Mouse (Mus musculus) megakaryocyte, embryonic 14.5 days (primary cell): Measurements from ENCODE around the gene Pck2. TPM values are rescaled to one million over a fixed set of nuclear protein-coding genes. Genes with fewer than 3 reads are reported as not detected.

Experiments used
- H3K27me3 ChIP-seq: replicated peaks from 2 replicates; pipeline ENCODE3; 2012; ENCODE audit warnings: inconsistent platforms
- H3K36me3 ChIP-seq: replicated peaks from 2 replicates; pipeline ENCODE3; 2012; ENCODE audit warnings: low read length, inconsistent platforms, mixed read lengths
- H3K4me1 ChIP-seq: 2 replicates; pipeline ENCODE4 v1.6.1; 2012; ENCODE audit warnings: inconsistent platforms
- H3K4me3 ChIP-seq: replicated peaks from 2 replicates; pipeline ENCODE3; 2012; ENCODE audit warnings: moderate library complexity, mild to moderate bottlenecking, inconsistent platforms
- H3K9me3 ChIP-seq: 2 replicates; pipeline ENCODE4 v1.6.1; 2012; ENCODE audit warnings: inconsistent platforms
- FLI1 ChIP-seq: IDR thresholded peaks from 2 replicates; pipeline ENCODE4 v1.6.1; 2012; ENCODE audit warnings: low read length, inconsistent platforms, mixed read lengths
- GATA1 ChIP-seq: IDR thresholded peaks from 3 replicates; pipeline ENCODE4 v1.6.1; 2012; ENCODE audit warnings: mixed read lengths, low read length, inconsistent platforms, borderline replicate concordance
- polyA plus RNA-seq: library from polyadenylated mRNA; stranded (reverse); fragments of >175 nt; gene quantifications from 2 replicates; pipeline ENCODE4 v1.2.3, GENCODE M21; 2012; ENCODE audit warnings: low replicate concordance; ENCODE audit not compliant: insufficient read depth

Pck2 gene
- polyA plus RNA-seq, 1 experiment = 50.7 TPM

DNA sequence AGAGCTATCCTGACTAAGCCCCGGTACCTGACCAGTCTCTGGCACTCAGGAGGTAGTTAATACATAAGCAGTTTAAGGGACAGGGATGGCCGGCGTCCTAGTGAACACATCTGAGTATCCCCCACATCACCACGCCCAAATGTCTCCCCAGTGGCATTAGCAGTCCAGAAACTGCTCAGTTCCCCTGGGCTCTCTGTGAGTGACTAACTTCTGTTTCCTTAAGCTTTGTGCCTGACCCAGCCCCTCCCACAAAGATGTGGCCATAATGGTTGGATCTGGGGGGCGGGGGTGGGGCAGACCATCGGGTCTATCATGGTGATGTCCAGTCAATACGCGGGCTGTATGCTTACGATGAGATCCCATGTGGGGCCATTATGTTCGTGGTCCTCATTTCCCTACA, 30.5 kb upstream of the Pck2 start:
- TF ChIP-seq GATA1 (no peak), FLI1 (no peak)
- peaks cover 90% of the 10 kb centered on the region for H3K27me3 ChIP-seq
- H3K4me3 ChIP-seq = no peak overlapping the region
- no peaks in the 10 kb centered on the region for H3K36me3 ChIP-seq
- H3K9me3 ChIP-seq = no peaks in the 10 kb centered on the region
- peaks cover 10% of the 10 kb centered on the region for H3K4me1 ChIP-seq

DNA sequence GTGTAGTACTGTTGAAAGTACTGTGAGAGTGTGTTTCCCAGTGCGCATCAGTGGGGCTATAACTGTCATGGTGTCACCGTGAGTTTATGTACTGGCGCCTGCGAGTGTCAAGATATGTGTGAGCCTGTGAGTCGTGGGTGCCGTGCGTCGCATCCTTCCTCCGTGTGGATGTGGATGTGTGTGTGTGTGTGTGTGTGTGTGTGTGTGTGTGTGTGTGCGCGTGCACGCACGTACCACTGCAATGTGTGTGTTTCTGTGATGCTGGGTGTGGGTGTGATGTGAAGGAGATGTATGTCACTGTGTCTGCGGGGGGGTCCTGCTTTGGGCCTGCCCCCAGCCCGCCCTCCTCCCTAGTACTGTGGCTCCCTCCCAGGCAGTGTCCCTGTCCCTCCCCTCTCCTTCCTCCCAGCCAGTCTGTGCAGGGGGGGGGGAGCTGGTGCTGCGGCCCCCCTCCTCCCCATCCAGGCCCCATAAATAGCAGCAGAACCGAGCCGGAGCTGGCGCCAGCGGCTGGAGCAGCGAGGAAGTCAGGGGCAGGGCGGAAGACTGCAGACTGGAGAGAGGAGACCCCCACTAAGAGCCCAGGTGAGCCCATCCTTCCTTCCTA, 29.8 kb upstream of the Pck2 start, which contains the start of gene Cpne6:
Cpne6 (plus strand) TSS at position 321 of the 607 bp plus-strand sequence.
- H3K27me3 ChIP-seq = peaks cover 91% of the 10 kb centered on the region
- H3K4me1 ChIP-seq = peaks cover 10% of the 10 kb centered on the region
- H3K36me3 ChIP-seq = no peaks in the 10 kb centered on the region
- H3K4me3 ChIP-seq = no peak within 1 kb of the TSS
- TF ChIP-seq GATA1 (no peak), FLI1 (no peak)
- H3K9me3 ChIP-seq = no peaks in the 10 kb centered on the region

DNA sequence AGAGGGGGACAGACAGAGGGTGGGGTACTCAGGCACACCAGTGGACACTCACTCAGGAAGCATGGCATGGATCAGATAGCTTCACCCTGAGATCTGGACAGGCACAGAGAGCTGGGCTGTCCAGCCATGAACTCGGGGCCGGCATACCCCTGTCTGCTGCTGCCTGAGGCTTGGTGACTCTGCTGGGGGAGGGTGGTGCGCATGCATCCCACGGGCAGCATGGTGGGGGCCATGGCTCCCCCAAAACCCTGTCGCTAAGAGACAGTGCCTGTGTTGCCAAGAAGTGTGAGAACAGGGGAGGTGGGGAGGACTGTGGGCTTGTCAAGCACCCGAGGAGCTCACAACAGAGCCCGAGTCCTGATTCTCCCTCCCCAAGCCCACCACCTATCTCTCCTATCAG, 29.0 kb upstream of the Pck2 start:
- no peak for TF ChIP-seq GATA1
- TF ChIP-seq FLI1 = no peak
- H3K36me3 ChIP-seq = no peaks in the 10 kb centered on the region
- H3K4me3 ChIP-seq = no peak overlapping the region
- no peaks in the 10 kb centered on the region for H3K9me3 ChIP-seq
- peaks cover 10% of the 10 kb centered on the region for H3K4me1 ChIP-seq
- H3K27me3 ChIP-seq = peaks cover 93% of the 10 kb centered on the region

DNA sequence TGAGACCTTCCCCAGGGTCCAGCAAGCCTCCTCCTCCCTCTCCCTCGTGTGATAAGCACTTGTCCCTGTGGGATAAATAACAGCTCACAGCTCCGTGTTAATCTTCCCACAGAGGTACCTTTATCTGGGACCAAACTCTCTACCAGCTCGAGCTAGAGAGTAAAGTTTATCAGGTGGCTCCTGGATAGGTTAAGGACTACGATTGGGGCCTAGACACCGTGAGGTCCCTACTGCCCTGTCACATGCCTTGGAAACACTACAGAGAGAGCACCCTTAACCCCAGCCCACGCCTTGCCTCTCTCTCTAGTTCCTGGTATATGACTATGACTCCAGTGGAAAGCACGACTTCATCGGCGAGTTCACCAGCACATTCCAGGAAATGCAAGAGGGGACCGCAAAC, 26.1 kb upstream of the Pck2 start:
- no peaks in the 10 kb centered on the region for H3K9me3 ChIP-seq
- peaks cover 10% of the 10 kb centered on the region for H3K4me1 ChIP-seq
- H3K36me3 ChIP-seq = no peaks in the 10 kb centered on the region
- no peak overlapping the region for H3K4me3 ChIP-seq
- TF ChIP-seq GATA1 (no peak), FLI1 (no peak)
- peaks cover 95% of the 10 kb centered on the region for H3K27me3 ChIP-seq

DNA sequence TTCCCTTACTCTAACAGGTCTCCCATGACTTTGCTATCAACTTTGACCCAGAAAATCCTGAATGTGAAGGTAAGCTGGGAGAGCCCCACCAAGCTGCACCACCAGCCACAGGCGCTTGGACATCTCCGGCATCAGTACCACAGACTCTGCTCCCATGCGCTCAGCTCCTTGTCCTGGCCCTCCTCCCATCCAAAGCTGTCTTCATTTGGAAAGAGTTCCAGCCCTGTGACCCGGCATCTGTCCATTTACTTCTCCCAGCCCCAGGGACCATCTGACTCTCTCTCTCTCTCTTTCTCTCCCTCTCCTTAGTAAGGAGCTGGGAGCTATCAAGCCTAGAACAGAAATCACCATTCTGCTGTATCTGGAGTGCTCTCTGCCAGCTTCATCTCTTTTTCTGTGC, 24.2 kb upstream of the Pck2 start:
- Histone ChIP-seq H3K27me3 (peaks cover 95% of the 10 kb centered on the region), H3K36me3 (no peaks in the 10 kb centered on the region)

DNA sequence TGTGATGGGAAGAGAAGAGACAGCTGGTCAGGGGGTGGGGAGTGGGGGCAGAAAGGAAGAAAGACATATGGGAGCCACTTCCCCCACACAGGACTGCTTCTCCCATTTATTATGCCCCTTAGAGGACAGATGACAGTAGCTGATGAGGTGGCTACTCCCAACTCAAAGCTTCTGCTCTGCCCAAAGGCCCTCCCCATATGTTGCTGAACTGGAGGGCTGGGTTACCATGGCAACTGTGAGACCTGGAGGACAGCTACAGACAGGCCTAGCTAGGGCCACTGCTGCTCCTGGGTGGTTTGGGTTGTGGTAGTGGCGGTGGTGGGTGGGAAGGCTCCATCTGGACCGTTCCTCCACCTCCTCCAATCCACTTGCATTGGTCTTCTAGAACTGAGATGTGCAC, 21.2 kb upstream of the Pck2 start:
- no peaks in the 10 kb centered on the region for H3K9me3 ChIP-seq
- H3K4me3 ChIP-seq = no peak overlapping the region
- H3K4me1 ChIP-seq = peaks cover 14% of the 10 kb centered on the region
- no peaks in the 10 kb centered on the region for H3K36me3 ChIP-seq
- TF ChIP-seq FLI1 (no peak), GATA1 (no peak)
- peaks cover 94% of the 10 kb centered on the region for H3K27me3 ChIP-seq

More for the DNA sequence above, 24.2 kb upstream of the Pck2 start:
- Histone ChIP-seq H3K4me1 (peaks cover 16% of the 10 kb centered on the region), H3K9me3 (no peaks in the 10 kb centered on the region), H3K4me3 (no peak overlapping the region)
- TF ChIP-seq FLI1 (no peak), GATA1 (no peak)

DNA sequence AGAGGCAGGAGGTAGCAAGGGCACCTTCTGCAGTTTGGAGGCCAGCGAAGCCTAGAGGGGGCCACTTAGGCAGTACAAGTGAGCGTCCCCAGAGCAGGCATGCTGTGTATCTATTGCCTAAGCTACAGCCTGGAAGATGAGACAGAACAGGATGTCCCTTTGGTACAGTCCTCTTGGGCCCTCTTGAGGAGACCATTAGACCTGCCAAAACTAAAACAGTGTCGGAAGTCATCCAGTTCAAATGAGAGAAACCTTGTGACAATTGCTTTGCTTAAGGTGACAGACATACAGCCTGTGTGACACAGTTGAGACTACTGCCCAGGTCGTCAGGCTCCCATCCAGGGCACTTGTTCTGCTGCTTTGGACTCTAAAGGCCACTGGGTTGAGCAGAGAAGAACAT, 20.5 kb upstream of the Pck2 start:
- Histone ChIP-seq H3K27me3 (peaks cover 95% of the 10 kb centered on the region), H3K4me1 (peaks cover 11% of the 10 kb centered on the region), H3K9me3 (no peaks in the 10 kb centered on the region), H3K4me3 (no peak overlapping the region), H3K36me3 (no peaks in the 10 kb centered on the region)
- no peak for TF ChIP-seq FLI1
- TF ChIP-seq GATA1 = no peak

DNA sequence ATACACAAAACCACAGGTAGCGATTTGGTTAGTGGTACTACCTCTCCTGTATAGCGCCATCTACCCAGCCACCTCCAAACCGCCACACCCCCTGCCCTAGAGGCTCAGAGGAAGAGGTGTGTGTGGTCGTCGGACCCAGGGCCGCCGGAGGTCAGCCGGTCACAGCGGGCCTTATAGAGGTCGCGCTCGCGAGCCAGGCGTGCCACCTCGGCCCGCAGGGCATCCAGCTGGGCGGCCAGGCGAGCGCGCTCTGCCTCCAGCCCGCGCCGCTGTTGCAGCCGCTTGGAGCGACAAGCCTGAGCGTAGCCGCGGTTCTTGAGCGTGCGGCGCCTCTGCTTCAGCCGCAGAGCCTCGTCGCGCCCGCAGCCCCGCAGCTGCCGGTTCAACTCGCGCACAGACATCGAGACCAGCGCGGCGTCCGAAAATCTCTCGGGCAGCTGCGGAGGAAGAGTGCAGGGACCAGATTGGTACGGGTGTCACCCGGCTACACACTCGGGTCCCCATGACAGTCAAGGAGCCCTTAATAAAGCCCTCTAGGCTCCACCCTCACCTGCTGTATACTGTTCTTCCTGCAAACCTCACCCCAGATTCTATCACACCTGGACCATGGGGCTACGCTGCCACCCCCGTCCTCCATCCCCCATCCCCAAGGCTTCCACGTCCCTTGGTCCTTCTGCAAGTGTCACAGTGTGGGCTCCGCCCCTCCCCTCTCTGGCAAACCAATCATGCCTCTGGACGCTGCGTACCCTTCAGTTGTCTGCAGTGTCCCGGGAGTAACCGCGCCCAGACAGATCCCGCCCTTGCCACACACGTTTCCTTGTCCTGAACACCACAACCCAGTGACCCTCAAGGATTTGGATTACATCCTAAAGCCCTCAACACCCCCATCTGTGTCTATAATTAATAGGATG, 19.4 kb upstream of the Pck2 start:
- H3K36me3 ChIP-seq = no peaks in the 10 kb centered on the region
- peaks cover 96% of the 10 kb centered on the region for H3K27me3 ChIP-seq
- no peaks in the 10 kb centered on the region for H3K9me3 ChIP-seq
- peak overlapping the region; percentile 80 for H3K4me3 ChIP-seq
- TF ChIP-seq GATA1 = no peak
- TF ChIP-seq FLI1 = no peak
- H3K4me1 ChIP-seq = peaks cover 11% of the 10 kb centered on the region

DNA sequence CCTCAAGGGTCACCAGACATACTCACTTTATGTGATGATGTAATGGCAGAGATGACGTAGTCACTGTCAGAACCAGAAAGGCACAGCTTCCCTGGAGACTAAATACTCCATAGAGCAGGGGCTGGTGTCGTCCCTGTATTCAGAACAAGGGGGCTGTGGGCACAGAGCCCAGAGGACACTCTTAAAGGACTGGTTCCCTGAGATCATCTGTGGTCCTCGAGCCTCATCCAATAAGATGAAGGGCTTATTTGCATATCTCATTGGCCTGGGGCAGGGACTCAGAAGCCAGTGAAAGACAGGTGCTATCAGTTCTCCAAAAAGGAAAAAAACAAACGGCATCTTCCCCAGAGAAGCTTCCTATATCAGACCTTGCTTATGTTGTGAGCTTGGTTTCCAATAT, 16.0 kb upstream of the Pck2 start:
- H3K4me1 ChIP-seq = peaks cover 15% of the 10 kb centered on the region
- TF ChIP-seq GATA1 (no peak), FLI1 (no peak)
- H3K27me3 ChIP-seq = peaks cover 72% of the 10 kb centered on the region
- no peaks in the 10 kb centered on the region for H3K9me3 ChIP-seq
- no peak overlapping the region for H3K4me3 ChIP-seq
- no peaks in the 10 kb centered on the region for H3K36me3 ChIP-seq

DNA sequence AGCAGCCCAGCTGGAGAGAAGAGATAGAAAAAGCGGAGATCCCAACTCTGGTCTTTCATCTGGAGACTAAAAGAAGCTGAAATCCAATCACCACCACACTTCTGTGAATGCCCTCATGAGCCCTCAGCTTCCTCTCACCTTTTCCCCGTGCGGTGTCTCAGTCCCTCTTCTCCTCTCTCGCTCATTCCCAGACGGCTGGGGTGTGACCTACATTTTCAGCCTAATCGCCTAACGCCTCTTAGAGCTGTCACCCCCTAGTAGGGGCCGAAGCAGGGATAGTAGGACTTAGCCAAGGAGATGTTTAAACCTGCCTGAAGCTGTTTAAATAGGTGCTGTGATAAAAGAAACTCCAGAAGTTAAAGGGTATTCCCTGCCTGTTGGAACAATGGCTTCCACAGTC, 15.3 kb upstream of the Pck2 start, which contains the start of gene Nrl:
Nrl (minus strand) TSS at position 197 of the 400 bp plus-strand sequence.
- Histone ChIP-seq H3K27me3 (peaks cover 72% of the 10 kb centered on the region), H3K36me3 (no peaks in the 10 kb centered on the region), H3K4me3 (no peak within 1 kb of the TSS), H3K4me1 (peaks cover 15% of the 10 kb centered on the region), H3K9me3 (no peaks in the 10 kb centered on the region)
- TF ChIP-seq FLI1 (no peak), GATA1 (no peak)
